Mouse (Mus musculus) left cerebral cortex, adult 18-20 months (tissue): ENCODE measurements around the gene Etl4. TPM values are rescaled to one million over a fixed set of nuclear protein-coding genes. Genes with fewer than 3 reads are reported as not detected.
A peak's percentile ranks its signal among the peaks of the same experiment; 100 is the strongest.

Experiments
- DNase-seq, 2 experiments: peaks; one replicate each; pipeline ENCODE4 v3.0.0; 2021 to 2022; ENCODE audit warnings: low spot score in 2 of 2, mixed read lengths in 1 of 2
- long read RNA-seq, 2 experiments: library from polyadenylated mRNA; stranded (forward); transcript quantifications; one replicate each; pipeline ENCODE4 v2.0.0; 2021
- total RNA-seq, 2 experiments: library from RNA; stranded (reverse); gene quantifications; 2 replicates each; pipeline ENCODE4 v1.2.3; 2021

Etl4 gene
- 100 to 1,000 TPM; 130 to 158 TPM for total RNA-seq
- long read RNA-seq, experiment 1, partial matches to known transcripts: 15 of 32 reads
- long read RNA-seq, experiment 1, other reads (novel, unspliced or antisense): 16 of 32 reads
- long read RNA-seq, experiment 2, partial matches to known transcripts: 10 of 21 reads
- long read RNA-seq, experiment 2, other reads (novel, unspliced or antisense): 10 of 21 reads

DNA sequence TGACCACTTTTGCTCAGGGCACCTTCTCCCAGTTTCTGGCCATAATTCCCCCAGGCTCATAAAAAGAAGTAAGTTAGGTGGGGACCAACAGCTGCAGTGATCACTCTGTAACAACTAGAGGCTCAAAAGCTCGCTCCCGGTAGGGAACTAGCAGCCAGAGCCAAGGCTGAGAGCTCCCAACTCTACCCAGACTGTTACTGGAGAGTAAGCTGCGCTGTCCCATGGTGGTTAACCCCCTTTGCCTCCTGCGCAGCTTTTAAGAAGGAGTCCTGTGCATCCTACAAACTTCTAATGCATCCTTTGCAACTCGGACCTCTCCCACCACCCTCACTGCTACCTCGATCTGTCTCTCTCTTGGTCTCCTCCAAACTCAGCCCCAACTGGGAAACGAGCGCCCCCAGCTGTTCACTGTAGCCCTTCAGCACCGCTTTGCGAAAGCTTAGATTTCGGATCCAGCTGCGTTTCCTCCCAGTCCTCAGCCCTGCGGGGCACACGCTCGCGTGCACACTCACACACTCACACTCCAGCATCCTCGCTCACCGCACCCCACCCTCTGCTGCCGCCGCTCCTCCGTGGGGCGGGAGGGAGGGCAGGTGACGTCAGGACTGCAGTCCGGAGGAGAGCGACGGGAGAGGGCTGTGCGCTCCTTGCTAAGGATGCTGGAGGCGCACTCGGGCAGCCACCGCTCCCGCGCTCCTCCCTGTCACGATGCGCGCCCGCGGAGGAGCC is at the start of gene Etl4:
Gene Etl4, plus strand, starts transcription at position 610 of the 729 bp plus-strand sequence.
- peak; percentile 85 for DNase-seq

DNA sequence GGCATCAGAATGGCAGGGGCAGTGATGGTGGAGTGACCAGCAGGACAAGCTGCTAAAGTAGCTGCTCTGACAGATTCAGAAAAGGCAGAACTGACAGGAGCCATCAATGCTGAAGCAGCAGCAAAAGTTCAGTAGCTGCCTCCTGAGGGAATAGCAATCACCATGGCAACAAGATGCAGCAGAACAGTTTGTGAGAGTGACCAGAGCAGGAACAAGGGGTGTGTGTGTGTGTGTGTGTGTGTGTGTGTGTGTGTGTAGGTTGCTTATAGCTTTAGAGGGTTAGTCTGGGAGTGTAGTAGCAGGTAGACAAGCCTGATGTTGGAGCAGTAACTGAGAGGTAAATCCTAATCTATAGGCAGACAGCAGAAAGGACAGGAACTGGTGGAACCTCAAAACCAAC is 40.4 kb upstream of the Etl4 start:
- DNase-seq: no peak

DNA sequence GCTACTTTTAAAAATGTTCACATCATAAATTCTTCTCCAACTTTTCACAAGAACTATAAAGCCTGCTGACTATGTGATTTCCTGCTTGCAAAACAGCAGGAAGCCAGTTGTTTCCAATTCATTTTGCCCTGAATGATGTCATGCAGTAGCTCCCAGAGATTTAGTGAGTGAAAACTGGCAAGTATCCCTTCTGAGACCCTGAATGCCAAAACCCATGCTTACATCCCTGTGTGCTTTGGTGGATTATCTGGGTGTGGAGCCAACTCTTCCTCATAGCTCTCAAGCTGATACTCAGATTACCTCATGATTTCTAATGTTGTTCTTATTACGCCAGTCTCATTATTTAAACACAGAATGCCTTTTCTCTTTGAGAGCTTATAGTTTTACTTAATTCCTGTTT is 37.7 kb upstream of the Etl4 start:
- DNase-seq: no peak

DNA sequence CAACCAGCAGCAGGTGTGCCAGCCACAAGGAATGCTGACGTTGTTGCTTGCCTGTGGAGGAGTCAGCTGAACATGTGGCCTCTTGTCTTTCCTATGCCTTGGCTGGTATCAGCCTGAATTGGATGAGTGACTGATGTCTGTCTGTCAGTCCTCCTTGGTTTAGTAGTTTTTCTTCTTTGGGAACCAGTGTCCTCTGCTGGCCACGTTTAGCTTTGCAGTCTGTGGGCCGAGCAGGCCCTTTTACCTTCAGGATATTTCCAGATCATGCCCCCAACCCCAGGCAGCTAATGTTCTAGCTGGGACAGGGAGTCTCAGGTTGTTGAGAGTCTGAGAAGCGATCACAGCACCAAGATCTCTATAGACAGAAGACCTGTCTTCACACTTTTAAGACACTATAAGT is 18.7 kb upstream of the Etl4 start:
- DNase-seq: no peak

DNA sequence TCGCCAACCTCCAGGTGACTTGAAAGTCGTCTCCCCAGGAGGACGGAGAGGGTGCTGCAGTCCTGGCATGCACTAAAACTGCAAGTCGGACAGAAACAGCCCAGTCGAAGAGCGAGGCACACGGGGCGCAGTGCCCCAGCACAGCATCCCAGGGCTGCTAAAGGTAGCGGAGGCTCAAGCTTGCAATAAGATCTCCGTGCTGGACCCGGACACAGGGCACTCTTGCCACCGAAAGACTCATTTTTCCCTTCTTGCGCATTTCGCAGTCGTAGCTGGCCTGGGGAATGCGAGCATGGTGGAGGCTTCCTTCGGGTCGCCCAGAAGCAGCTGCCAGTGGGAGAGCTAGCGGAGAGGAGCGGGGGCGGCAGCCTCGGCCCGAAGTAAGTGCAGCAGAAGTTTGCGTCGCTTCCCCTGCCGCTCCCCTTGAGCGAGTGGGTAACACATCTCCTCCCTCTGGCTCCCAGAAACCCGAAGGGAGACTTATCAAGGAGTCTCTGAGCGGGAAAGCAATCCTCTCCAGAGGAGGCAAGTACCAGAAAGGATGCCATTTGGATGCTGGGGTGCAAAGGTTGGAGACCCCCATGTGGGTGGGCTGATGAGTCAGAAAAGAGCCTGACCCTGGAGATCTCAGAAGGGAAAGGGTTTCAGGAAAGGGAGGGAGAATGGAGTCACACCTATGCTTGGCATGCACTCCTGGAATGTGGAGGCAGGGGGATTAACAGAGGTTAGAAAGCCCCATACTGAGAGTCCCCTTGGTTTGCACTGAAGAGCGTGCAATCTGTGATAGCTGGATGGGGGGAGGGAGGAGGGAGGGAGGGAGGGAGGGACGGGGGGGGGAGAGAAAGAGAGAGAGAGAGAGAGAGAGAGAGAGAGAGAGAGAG is 560 bp downstream of the Etl4 start:
- peak; percentile 56 to 77 for DNase-seq

DNA sequence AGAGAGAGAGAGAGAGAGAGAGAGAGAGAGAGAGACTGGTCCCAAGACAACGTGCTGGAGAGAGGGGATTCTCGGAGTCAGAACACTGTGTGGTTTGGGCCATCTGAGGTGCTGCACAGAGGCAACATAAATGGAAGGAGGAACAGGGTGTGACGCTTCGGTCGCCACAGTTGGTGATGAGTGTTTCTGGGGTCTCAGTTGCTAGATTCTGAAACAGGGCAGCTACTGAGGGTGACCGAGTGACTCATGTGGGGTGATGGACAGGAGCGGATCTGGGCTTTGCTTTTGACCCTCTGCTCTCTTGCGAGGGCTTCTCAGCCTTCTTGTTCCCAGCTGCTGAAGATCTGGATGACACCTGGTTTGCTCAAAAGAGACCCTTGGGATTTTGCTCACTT is 1.2 kb downstream of the Etl4 start:
- DNase-seq: peak in 1 of 2 experiments; percentile 9

DNA sequence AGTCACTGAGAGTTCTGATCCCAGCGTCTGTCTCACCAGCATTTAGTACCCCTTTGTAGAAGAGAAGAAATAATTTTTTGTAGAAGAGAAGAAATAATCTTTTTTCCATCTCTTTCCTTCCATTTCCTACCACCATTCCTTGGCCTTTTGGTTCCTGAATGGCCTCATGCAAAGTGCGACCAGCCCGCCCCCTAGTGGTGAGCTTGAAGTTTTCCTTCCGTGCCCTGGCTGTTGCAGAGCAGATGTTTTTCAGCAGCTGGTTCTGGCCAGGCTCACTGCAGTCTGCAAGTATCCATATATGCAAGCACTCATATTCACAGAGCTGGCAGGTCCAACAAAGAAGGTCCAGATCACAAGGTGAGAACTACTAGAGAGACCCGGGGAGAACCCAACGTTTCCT is 9.6 kb downstream of the Etl4 start:
- peak; percentile 12 to 23 for DNase-seq

DNA sequence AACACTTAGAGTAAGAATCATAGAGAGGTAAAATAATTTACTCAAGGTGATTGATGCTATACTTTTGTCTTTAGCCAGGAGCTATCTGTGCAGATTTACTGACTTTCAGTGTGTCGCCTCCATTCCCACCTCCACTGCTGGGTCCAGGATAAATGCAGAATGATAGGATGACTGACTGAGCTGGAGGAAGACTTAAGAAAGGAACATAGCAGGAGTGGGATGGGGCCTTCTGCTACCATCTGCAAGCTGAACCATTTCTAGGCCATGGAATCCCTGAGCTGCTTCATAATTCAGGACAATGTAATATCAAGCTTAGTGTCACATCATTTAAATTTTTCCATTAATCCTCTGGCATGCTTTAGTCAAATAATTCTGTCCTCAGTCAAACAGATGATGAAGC is 20.4 kb downstream of the Etl4 start:
- DNase-seq: peak; percentile 7 to 34

DNA sequence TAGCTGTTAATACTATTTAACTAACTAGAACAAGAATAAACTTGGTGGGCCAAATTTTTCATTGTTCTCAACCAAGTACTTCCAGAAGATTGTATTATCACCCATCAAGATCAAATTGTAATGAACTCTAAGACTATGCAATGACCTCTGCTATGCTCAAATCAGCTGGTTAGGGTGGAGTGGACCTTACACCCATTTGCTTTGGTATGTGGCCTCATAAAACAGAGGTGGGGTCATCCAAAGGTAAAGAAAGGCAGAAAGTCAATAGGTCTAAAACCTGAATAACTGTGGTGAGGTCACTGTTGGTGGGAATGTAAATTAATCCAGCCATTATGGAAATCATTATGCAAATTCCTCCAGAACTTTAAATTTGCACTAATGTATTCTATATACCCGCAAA is 24.3 kb downstream of the Etl4 start:
- no peak for DNase-seq

DNA sequence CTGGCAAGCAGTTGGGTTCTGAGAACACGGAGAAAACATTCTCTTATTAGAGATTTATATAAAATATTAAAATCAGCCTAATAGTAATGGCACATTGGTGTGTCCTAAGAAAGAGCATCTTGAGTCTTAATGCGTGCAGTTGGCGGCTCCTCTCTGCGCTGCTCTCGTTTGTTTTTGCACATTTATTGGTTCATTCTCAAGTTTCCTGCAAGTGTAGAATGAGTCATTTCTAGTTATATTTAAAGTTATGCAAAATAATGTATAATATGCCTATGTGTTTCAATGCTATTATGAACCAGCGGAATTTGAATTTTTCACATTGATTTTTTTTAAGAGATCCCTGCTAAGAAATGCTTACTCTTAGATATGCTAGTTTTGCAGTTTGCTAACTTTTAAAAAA is 35.6 kb downstream of the Etl4 start:
- DNase-seq: peak in 1 of 2 experiments; percentile 12

DNA sequence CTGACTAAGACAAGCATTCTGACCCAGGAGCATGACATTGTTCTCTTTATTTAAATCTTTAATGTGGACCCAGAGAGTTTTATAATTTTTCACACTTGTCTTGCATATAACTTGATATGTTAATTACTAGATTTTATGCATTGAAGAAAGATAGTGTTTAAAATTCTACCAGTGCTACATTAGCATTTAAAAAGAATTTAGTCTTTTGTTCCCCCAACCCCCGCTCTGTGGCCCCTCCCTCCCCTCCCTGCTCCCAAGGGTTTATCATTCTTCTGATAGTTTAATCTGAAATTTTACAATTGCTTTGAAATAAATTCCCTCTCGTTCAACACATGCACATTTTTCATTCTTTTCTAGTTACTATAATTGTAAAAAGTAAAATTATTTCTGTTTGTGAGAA is 43.4 kb downstream of the Etl4 start:
- DNase-seq: no peak

DNA sequence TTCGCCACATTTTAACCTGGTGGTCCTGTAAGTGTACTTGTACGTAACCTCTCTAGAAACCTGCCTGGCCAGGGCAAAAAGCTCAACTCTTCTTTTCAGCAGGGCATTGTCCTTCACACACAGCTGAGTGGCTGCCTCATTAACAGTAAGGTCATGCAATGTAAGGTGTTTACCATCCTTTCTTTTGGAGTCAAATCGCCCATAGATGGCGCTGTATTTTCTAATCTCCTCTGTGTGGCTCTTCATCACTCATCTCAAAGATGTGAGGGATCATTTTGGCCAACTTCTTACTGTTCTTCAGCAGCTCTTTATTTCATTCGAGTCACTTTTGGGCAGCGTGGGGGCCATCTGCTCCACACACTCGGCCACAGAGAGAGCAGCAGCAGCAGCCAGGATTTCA is 56.9 kb downstream of the Etl4 start:
- no peak for DNase-seq

DNA sequence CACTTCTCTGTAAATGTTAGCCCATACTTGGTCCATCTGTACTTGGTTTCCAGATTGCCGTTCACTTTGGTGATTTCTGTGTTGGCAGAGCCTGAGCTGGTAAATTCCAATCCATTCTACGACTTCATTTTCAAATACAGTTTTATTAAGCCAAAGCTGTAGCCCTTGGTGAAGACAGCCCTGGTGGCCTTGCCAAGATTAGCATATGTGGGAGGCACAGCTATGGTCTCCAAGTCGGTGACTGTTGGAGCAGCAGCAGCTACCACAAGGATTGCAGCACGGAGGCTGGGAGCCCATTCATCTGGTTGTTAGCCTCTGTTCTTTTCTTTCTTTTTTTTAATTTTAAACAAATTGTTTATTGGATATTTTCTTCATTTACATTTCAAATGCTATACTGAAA is 128.1 kb downstream of the Etl4 start:
- DNase-seq: peak in 1 of 2 experiments; percentile 28

DNA sequence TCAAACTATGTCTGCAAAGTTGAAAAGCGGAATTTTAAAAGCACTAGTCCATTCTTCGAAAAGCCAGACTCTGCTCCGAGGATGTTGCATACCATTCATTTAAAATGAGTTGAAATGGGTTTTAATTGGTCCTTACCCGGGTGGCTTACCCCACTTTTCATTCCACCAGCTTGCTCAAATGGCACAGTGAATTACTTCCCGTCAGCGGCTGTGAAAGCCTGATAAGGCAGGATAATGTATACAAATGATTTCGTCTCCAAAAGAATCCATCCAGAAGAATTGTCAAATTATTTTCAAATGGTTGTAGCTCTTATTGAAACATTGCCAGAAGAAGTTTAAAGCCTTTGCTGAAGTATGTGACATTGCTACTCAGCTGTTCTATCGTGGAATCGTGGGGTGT is 162.8 kb downstream of the Etl4 start:
- no peak for DNase-seq

DNA sequence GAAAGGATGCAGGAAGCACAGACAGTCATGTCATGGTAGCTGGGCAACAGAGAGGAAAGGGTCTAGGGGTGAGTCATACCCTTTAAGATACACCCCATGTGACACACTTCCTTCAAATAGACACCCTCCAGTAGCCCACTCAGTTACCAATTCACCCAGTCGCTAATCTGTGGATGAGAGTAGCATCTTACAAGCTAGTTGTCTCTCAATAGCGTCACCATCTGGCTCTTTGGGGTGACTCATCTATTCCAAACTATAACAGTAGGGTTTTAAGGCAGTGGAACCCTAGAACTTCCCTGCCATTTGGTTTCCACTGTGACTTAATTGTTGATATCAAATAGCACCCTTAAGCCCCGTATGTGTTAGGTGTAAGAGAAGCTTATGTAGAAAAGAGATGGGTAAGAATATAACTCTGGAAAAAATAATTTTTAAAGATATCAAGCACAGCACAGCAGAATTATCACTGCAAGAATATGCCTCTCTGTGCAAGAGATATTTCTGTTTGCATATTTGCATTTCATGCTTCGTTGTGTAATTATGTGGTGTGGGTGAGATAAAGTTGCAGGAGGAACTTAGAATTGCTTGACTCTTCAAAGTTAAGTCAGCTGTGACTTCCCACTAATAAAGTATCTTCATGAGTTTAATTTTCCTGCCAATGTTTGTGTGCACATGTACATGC is 166.7 kb downstream of the Etl4 start:
- DNase-seq: peak; percentile 7 to 12

DNA sequence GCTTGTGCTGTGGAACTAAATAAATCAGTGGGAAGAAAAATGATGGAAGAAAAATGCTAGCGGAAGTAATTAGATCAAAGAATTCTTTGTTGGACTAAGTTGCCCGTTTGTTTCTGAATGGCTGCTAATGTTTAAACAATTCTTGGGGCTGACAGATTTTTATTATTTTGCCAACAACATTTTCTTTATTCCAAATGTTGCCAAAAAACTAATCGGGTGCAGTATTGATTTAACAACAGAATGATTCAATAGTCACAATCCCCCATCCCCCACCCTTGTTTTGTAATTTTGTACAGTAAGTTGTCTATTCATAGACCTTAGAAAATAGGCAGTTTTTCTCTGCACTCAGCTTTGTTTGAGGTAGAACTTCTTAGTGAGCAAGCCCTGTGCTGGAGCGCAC is 175.2 kb downstream of the Etl4 start:
- no peak for DNase-seq

DNA sequence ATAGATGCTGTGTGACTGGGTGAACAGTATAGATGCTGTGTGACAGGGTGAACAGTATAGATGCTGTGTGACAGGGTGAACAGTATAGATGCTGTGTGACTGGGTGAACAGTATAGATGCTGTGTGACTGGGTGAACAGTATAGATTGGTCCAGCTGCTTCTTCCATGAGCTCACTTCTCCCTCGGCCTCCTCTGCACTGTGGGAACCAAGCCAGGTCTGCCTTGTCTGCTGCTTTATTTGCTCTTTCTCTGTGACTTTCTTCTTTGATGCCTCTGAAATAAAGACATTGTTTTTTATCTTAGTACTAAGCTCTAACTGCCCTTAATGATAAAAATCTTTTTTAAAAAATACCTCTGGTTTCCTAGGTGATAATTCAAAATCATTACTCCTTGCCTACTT is 195.9 kb downstream of the Etl4 start:
- peak; percentile 44 to 47 for DNase-seq

DNA sequence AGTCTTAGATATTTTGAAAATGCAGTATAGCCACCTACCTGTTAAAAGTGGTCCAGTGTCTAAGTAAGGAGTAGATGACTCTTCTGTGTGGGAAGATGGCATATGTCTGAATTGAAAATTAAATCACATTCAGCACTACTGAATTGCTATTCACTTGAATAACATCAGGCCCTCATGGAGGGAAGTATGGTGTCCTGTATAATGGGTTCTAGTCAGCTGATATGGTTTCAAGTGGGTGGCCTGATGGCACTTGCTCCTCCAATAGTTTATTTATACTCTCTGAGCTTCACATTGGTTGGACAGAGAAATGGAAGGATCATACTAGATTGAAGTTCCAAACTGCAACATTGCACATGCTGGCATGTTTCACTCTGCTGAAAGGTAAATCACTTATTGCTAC is 202.1 kb downstream of the Etl4 start:
- peak; percentile 12 to 23 for DNase-seq

DNA sequence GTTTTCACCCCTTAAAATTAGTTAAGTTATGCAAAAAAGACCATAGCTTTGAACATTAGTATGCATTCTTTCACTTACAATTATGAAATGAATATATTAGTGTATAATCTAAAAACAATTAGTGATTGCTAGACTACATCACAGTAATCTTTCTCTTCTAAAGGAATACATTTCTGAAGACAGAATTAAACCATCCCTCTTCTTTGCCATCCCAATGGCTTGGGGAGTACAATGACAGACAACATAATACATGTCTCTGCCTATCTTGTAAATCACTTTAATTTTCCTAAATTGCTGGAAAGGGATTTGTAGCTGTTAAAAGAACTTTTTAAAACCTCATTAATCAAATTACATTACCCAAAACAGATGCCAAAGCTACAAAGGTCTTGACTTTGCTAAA is 216.3 kb downstream of the Etl4 start:
- DNase-seq: no peak

DNA sequence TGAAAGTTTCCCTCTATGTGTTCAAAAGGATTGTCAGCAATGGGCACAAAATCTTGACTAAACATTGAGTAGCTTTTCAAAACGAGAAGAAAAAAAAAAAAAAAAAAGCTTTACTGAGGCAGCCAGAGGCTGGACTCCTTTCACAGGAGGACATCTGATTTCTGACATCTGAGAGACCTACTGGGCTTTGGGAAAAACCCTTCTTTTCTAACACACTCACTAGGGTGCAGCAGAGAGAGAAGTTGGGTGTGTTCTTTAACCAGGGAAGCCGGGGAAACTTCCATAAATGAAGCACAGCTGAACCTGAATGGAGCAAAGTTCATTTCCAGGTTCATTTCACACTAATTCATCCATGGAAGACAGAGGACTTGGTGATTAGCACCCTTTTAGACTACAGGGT is 222.2 kb downstream of the Etl4 start:
- DNase-seq: no peak

DNA sequence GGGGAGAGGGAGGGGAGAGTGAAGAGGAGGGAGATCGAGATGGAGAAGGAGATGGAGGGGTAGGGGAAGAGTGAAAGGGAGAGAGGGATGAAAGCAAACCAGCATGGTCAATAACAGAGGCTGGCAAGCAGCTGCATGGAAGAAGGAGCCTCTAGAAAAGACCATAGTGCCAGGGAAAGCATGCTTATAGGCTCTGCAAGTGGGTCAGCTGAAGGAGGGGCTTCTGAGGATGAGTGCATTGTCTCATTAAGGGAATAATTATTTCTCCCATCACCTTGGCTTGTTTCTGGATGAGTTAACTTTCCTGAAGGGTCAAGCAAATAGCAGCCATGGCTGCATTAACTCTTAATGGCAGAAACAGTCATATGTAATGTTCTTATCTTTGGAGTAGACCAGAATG is 228.8 kb downstream of the Etl4 start:
- DNase-seq: no peak

DNA sequence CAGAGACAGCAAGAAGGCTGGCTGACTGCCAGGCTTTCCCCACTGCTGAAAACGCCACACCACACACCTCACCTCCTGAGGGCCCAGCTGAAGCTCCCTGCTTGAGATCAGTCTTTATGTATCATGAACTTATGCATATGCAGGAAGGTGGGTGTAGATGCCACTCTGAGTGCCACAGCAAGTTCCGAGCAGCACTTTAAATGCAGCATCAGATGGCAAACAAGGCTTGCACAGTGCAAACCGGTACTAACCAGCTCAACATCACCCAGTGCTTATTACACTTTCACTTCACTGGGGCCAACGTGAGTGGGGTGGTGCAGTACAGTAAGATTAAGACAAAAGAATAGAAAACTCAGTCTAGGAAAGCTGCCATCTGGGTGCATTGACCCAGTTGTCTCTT is 235.8 kb downstream of the Etl4 start:
- DNase-seq: peak; percentile 12 to 37
